Mouse (Mus musculus) left cerebral cortex, adult 9 months (tissue): Measurements from ENCODE around the gene Rep15.
A peak's percentile ranks its signal among the peaks of the same experiment; 100 is the strongest.

Experiments
- DNase-seq, 2 experiments: peaks; one replicate each; pipeline ENCODE4 v3.0.0; 2022; ENCODE audit warnings: low spot score in 2 of 2

Gene Rep15

DNA sequence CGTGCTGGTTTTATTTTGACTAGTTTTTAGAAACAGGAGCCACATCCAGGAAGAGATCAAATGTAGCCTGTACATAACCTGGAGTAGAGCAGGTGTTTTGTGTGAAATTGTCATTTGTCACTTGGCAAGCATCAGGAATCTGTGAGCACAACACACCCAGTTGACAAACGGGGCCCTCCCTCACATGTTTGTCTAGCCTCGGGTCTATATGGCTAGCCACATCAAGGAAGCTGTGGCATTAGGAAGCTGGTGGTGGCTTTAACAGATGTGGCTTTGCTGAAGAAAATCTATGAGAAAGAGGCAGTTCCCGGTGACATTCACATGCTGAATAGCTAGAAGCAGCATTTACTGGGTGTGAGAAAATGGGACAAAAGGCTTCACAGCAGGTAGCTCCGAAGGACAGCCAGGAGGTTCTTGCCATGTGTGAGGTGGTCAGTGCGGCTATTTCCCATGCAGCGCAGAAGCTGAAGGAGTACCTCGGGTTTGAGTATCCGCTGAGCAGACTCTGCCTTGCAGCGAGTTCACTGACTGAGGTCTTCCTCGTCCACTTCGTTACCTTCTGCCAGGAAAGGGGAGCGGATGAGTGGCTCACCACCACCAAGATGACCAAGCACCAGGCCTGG is at the start of gene Rep15:
TSS of gene Rep15 (plus strand) at position 282 of the 623 bp plus-strand sequence.
- no peak for DNase-seq

GRCm38 (mm10) chr6:146984569-146984968 is 47.8 kb upstream of the Rep15 start:
- peak in 1 of 2 experiments; percentile 56 for DNase-seq

DNA sequence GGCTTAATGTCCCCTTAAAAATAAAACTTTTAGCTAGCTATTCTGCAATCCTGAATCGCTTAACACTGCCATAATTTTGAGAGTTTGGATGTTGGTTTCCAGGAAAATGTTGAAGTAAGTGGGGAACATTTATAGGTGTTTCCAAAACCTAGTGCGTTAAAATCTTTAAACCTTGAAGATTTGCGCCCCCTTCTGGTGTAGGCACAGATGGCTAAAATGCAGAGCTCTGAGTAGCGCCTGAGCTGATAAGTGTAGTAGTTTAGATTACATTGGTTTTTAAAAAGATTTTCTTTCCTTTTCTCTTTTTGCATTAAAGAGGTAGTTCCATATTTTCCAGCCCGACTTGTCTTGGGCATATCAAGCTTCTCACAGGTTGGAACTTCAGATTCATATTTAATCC is 38.1 kb upstream of the Rep15 start:
- DNase-seq: peak in 1 of 2 experiments; percentile 73

- no peak for DNase-seq
Observed at GRCm38 (mm10) chr6:146995391-146995790, 37.0 kb upstream of the Rep15 start.

DNA sequence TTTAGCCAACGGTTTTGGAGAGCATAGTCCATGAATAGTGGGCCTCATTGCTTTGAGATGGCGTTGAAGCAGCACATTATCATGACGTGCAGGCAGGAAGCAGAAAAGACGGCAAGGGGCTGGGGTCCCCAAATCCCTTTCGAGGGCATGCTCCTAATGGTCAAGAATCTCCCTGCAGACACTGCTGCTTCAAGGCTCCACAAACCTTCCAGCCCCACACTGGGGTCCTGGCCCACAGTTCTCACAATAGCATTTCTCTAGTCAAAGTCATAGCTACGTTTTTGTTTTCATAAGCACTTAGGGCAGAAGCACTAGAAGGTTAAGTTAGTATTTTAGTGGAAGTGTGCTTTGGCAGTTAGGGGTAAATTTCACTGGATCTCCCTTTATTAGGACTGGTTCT is 36.5 kb upstream of the Rep15 start:
- no peak for DNase-seq

DNA sequence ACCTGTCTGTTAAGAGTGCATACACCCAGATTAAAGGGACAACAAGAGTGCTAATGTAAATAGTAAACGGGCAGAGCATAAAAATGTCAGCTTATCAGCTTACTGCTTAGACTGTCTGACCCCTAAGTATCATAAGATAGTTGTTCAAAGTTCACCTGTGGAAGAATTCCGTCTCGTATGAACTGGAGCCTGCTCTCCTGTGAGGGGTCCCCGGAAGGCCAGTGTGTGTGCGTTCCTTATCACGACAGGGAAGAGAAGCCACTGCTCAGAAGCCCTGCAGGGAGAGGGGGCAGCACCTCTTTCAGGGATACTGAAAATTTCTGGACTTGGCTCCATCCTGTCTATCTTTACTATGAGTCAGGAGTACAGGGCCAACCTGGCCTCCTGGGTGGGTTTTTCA is 35.4 kb upstream of the Rep15 start:
- no peak for DNase-seq

- no peak for DNase-seq
Observed at GRCm38 (mm10) chr6:146998710-146999109, 33.7 kb upstream of the Rep15 start.

DNA sequence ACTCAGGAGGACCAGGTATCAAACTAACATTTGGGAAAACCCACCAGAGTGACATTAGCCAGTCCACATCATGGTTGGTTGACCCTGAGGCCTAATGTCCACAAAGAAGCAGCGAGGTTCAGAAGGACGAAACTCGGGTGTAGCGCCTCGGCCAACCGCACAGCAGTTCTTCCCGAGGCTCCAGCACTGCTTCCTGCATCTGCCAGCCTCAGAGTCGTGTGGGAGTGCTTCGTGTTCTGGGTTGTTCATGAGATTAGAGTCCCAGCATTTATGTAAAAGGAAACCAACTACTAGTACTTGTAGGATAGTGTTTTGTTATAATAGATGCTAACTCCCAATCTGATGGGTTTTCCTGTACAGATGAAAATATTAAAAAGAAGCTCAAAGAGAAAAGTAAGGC is 33.1 kb upstream of the Rep15 start:
- DNase-seq: peak in 1 of 2 experiments; percentile 45

GRCm38 (mm10) chr6:146999755-147000154 is 32.6 kb upstream of the Rep15 start:
- DNase-seq: peak in 1 of 2 experiments; percentile 12

DNA sequence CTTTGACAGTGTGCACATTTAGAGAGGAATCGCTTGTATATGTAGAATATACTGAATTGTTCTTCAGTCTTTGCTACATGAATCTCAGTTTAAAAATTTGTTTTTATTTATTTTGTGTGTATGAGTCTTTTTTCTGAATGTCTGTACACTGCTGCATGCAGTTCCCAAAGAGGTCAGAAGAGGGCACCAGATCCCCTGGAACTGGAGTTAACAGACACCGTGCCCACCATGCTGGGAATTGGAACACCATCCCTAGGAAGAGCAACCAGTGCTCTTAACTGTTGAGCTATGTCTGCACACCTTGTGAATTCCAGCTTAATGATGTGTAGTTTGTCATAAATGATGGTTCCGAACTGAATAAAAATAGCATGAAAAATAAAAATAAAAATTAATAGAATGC is 24.2 kb upstream of the Rep15 start:
- DNase-seq: peak in 1 of 2 experiments; percentile 37

GRCm38 (mm10) chr6:147010358-147010757 is 22.0 kb upstream of the Rep15 start:
- no peak for DNase-seq

DNA sequence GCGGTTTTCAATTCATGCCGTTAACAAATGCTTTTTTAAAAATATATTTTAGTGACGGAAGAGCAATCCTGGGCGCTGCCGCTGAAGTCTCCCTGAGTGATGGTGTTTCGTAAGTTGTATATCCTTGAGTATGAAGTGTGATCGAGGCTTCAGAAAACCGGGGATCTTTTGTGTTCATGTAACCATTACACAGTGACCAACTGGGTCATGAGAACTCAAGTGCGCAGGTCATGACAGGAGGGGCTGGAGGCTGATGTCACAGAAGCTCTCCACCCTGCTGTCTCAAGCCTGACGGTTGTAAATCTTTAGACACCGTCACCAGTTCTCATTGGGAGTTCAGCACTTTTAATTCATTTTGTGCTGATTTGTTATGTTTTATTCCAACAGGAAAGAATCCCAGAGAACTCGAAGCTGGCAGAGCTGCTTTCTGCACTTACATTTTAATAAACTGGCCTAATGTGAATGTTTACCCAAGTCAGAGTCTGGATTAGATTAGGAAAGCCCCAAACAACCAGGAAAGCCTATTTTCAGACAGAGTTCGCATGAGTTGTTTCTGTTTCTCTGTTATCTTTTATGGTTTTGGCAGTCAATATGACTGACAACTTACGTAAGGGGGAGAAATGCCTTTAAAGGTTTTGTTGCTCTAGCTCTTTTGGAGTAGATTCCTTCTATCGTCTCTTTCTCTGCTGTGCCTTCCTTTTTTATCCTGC is 21.4 kb upstream of the Rep15 start:
- DNase-seq: no peak

DNA sequence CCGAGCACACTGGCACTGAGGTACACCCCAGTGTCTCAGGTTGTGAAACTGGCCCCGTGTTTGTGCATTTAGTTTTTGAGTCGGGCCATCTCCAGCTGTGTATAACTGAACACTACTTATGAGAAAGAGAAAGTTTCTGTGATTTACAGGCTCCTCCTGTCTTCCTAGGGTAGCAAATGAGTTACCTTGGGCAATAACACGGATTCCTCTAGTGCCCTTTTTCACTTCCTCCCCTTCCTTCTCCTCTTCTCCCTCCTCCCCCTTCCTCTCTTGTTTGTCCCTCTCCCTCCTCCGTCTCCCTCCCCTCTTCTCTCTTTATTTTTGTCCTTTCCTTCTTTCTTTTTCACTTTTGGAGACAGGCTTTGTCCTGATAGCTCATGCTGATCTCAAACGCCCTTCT is 20.8 kb upstream of the Rep15 start:
- DNase-seq: no peak

- no peak for DNase-seq
Observed at GRCm38 (mm10) chr6:147011977-147012376, 20.4 kb upstream of the Rep15 start.

DNA sequence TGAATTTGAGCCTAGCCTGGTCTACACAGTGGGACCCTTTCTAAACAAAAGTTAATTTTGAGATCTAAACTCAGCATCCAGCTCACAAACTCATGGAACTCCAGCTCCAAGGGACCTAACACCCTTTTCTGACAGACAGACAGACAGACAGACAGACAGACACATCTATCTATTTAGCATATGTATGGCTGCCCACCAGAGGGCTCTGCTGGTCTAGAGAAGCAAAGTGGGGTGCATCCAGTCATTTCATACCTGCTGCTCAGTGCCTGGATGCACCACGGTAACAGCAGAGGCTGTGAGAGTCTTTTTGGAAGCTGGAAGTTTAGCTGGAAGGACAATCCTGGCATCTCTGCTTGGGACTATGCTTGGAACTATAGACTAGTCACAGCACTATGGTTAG is 18.8 kb upstream of the Rep15 start:
- DNase-seq: no peak

- DNase-seq: no peak
Observed at GRCm38 (mm10) chr6:147017906-147018305, 14.5 kb upstream of the Rep15 start.

DNA sequence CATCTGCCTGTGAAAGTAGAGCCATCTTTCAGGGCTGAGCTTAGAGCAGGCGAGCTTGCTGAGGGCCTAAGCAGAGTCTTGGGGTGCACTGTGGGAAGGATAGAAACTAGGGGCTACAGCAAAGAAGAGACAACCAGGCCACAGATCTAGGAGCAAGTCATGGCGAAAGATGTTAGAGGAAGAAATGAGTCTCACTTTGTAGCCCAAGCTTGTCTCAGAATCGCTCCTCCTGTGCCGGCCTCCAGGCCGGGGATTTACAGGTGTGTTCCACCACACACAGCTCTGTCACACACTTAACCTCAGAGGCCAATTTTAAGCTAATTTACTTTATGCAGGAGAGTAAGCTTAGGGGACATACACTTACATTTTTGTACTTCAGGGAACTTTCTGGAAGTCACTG is 14.0 kb upstream of the Rep15 start:
- DNase-seq: no peak

- DNase-seq: no peak
Observed at GRCm38 (mm10) chr6:147021181-147021580, 11.2 kb upstream of the Rep15 start.

DNA sequence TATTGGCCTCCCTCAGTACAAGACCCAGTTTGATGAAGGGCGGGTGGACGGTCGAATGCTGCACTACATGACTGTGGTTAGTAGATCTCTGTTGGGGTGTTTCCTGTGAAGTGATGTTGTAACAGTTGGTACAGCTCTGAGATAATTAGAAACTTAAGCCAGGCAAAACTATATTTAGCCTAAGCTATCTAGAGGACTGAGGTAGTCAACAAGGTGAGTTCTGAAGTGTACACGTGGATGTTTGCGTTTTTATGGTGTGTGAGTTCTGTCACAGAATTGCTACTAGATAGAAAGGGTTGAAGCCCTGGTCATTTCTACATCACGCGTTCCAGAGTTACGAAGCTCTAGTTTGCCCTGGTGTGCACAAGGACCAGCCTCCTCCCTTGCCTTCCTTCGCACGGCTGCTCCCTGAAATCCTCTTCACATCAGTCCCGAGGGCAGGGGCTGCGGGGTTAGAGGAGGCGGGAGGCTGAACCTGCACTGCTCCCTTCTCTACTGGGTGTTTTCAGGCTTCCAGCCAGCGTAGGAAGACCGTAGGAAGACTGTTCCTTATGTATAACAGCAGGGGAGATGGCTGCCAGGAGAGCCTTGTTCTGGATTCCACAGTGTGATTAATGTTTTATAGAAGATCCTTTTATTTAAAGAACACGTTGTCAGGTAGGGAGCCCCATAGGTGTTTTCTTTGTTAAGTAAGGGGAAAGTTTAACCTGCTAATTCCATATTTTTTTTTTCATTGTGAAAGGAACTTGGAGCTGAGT is 9.8 kb upstream of the Rep15 start:
- DNase-seq: no peak

DNA sequence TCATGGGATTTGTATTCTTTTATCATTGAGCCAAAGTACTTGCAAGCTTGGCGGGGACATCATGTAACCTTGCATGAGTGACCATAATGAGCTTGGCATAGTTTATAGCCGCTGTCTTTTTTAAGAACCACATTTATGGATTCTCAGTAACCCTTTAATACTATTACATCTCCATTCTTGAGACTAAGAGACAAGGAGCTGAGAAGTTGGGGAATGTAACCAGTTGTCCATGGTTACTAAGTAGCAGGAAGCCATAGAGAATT is 9.3 kb upstream of the Rep15 start:
- no peak for DNase-seq

DNA sequence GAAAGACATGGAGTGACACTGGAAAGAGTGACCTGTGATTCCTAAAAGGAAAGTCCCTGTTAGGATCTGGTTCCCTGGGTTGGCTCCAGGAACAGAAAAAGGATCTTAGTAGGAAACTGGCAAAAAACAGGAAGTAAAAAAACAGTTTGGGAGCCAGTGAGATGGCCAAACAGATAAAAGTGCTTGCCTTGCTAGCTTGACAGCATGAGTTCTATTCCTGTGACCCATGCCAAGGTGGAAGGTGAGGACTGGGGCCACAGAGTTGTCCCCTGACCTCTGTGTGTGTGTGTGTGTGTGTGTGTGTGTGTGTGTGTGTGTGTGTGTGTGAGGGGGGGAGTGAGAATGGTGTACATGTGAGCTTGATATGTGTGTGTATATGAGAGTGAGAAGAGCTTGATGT is 8.8 kb upstream of the Rep15 start:
- DNase-seq: no peak

GRCm38 (mm10) chr6:147024761-147025160 is 7.6 kb upstream of the Rep15 start:
- no peak for DNase-seq

GRCm38 (mm10) chr6:147028396-147028795 is 4.0 kb upstream of the Rep15 start:
- DNase-seq: no peak
